Mouse (Mus musculus) thymus, adult 2 months (tissue): Measurements from ENCODE around the gene Abcd1.

Experiments
- CTCF ChIP-seq: fragments of 200-500 bp; IDR thresholded peaks from 2 replicates; pipeline ENCODE4 v1.5.1; 2012; ENCODE audit warnings: mild to moderate bottlenecking, control low read depth, low read length, moderate library complexity, borderline replicate concordance; ENCODE audit not compliant: control insufficient read depth, poor library complexity, insufficient read depth; ENCODE audit errors: extremely low read depth
- POLR2A ChIP-seq: fragments of 200-500 bp; IDR thresholded peaks from 2 replicates; pipeline ENCODE4 v1.6.1; 2012; ENCODE audit warnings: mild to moderate bottlenecking, low read length, control low read depth, moderate library complexity; ENCODE audit not compliant: control insufficient read depth, poor library complexity, insufficient read depth; ENCODE audit errors: extremely low read depth

DNA sequence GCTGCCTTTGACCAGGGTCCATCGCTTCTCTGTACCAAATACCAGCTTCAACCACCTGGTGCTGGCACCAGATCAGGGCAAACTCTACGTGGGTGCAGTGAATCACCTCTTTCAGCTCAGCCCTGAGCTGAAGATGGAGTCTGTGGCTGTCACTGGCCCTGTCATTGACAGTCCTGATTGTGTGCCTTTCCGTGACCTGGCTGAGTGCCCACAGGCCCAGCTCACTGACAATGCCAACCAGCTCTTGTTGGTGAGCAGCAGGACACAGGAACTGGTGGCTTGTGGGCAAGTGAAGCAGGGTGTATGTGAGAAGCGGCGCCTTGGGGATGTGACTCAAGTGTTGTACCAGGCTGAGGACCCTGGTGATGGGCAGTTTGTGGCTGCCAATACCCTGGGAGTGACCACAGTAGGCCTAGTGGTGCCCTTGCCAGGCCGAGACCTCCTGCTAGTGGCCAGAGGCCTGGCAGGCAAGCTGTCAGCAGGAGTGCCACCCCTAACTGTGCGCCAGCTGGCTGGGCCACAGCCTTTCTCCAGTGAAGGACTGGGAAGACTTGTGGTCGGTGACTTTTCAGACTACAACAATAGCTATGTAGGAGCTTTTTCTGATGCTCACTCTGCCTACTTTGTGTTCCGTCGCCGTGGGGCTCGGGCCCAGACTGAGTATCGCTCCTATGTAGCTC, 42.4 kb downstream of the Abcd1 start:
- no peak for TF ChIP-seq CTCF
- TF ChIP-seq POLR2A, result no peak
